Mouse (Mus musculus) kidney, adult 9 months (tissue): ENCODE data around the gene Hoxa7.

ENCODE experiments used
- DNase-seq: peaks from one replicate; pipeline ENCODE4 v3.0.0; 2022

The Hoxa7 gene

DNA sequence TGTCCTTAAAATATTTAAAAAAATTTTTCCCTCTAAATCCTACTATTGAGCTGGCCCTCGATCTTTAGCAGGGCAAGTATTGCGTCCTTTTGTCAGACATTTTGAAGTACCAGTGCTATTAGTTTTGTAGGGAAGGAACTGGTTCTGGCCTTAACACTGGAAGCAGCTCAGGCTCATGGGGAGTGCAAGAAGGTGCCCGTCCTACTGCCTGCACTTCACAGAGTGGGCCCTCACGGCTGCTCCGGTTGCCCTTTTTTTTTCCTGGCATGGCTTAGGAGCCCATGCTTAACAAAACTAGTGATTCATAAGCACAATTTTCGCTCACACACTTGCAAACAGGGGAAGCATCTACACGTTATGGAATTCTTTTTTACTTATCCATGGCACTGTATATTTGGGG lies 17.3 kb upstream of the Hoxa7 start:
- DNase-seq = peak; percentile 44

GRCm38 (mm10) chr6:52238155-52238545 lies 16.5 kb upstream of the Hoxa7 start:
- peak; percentile 41 for DNase-seq

DNA sequence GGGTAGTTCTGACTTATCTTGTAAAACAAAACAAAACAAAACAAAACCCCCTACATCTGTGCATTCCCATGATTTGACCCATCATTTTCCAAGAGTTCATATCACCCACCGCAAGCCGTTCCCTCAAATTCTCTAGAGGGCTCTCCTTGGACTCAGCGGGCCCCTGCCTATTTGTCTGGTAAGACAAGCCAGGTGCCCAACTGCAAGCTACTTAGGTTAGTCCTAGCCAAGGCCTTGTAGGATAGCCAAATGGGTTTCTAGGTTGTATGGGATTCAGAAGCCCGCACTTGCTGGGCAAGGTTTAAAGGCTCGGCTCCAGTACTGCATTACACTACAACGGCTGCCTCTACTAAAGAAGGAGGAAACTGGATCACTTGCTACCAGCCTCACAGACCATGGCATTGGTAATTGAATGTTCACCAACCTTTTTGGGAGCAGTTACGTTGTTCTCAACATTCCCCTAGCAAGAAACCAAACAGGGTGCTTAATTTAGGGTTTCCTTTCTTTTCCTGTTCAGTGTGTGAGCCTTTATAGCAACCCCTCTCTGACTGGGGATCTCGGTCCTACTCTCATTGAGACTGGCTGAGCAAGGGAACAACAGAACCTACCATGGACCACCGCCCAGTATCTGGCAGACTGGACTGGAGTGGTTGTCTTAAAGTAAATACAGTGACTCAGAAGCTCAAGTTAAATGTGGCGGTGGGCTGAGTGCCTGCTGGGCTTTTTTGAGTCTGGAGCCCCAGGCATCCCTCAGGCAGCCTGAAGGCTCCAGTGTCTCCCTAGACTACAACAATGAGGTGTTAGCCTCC lies 15.9 kb upstream of the Hoxa7 start:
- peak; percentile 30 for DNase-seq

DNA sequence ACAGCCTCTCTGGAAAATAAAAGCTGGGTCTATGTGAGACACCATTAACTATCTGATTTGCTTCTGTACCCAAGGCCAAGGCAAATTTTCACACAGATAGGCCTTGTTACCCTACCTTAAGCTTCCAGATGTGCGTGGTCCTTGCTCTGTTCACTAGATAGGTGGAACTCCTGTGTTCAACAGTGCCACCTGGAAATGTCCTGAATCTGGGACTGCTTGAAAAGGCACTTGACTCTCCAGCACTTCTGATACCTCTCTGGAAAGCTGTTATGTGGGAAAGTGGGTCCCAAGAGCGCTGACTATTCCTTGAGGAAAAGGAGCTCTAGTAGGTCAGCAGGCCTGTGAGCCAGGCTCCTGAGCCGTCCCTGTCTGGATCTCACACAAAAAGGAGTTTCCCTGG lies 15.2 kb upstream of the Hoxa7 start:
- DNase-seq = peak; percentile 27

DNA sequence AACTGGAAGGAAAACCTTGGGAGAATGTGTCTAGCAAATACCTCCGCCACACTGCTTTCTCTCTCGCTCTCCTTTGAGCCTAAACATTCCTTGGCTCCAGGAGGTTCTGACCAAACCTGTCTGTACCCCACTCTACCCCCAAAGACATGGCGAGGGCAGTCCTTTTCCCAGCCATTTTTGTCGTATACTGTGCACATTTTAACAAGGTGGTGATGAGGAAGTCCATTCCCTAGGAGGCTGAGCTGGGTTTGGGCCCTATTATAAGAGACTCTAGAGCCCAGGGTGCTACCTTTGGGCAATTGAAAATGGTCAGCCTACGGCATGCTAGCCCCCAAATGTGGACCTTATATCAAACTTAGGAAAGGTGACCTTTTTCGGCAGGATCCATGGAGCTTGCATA lies 14.2 kb upstream of the Hoxa7 start:
- DNase-seq = no peak

GRCm38 (mm10) chr6:52235267-52235666 lies 13.6 kb upstream of the Hoxa7 start:
- no peak for DNase-seq

DNA sequence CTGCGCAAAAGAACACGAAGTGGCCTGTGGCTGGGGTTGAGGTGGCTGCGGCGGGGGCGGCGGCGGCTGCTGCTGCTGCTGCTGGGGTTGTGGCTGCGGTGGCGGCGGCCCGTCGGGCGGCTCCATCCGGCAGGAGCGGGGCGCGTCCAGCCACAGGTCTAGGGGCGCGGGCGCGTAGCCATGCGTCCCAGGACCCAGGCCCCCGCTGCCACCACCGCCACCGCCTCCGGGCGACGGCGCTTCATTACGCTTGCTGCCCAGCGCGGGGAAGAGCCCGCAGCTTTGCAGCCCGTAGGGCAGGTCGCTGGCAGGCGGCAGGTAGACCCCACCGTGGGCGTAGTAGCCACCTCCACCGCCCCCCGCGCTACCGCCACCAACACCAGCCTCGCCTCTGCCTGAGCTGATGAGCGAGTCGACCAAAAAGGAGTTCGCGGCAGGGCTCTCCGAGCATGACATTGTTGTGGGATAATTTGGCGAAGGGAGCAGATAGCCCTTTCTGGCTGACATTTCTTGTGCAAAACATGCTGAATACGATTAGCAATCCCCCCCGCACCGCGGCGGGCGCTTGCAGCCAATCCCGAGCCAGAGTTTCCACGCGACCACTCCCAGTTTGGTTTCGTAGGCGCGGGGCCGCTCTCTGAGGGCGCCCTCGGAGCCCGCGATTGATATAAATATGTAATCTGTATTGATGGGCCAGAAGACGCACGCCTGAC lies 12.9 kb upstream of the Hoxa7 start:
- peak; percentile 81 for DNase-seq

GRCm38 (mm10) chr6:52233546-52234427 lies 12.1 kb upstream of the Hoxa7 start:
- peak; percentile 91 for DNase-seq

GRCm38 (mm10) chr6:52232984-52233545 lies 11.4 kb upstream of the Hoxa7 start:
- no peak for DNase-seq

GRCm38 (mm10) chr6:52232568-52232965 lies 10.9 kb upstream of the Hoxa7 start:
- DNase-seq = peak; percentile 78

- DNase-seq = peak; percentile 71
These were observed 10.4 kb upstream of the Hoxa7 start for GRCm38 (mm10) chr6:52231885-52232567.

DNA sequence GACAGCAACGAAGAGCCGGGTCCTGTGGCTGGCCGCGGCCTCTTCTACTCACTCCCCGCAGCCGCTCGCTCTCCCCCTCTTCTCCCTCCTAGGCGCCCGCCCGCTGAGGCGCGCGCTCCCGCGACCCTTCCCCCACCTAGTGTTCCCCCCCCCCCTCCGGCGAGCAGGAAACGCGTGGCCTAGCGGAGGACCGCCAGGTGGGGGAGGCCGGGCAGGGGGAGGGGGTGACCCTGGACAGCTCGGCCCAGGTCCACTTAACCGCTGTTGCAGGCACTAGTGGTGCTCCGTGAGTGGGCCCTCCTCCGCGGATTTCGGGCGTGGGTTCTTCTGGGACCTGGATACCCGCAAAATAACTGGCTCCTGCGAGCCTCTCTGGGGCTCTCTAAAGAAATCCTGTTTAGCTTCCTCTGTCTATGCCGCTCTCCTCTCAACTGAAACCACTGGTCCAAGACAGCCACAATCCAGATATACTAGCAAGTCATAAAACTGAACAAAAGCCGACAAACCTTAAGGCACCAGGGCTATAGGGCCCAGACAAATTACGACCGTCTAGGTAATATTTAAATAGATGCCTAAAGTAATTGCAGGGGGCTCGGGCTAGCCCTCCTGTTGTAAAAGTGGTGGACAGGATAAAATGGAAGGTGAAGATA lies 9.0 kb upstream of the Hoxa7 start, which contains the start of gene Hoxa9:
TSS of gene Hoxa9 (minus strand) at position 574 of the 650 bp plus-strand sequence.
- peak; percentile 68 for DNase-seq

DNA sequence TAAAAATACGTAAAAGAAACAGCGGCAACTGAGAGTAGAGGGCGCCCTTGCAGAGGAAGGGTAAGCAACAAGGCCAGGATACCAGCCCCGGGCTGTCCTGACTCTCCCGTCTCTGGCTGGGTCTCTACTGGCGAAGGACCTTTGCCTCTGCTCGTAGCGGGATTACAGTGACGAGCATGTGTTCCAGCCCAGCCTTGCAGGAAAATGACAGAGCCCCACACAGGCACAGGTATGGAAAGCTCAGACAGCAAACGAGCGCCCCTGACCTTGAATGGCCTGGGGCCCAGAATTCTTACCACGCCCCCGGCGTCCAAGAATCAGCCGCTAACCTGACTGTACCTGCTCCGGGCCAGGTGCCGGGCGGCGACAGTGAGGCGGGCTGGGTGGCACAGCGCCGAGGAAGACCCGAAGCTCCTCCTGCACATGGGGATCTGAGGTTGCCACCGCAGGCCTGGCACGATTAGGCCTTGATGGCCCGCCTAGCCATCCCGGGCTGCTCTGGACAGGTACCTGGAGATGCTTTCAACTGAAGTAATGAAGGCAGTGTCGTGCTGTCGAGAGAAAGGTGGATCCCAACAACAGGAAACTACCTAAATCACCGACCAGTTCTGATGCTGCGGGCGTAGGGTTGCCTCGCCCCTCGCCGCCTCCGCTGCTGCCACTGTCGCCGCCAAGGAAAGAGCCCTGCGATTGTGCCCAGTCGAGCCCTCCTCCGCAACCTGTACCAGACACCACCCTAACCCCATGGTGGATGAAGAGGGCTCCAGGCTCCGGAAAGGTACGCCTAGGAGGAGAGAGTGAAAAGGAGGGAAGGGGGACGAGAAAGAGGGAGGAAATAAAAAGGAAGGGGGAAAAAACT lies 8.1 kb upstream of the Hoxa7 start:
- DNase-seq = peak; percentile 90

DNA sequence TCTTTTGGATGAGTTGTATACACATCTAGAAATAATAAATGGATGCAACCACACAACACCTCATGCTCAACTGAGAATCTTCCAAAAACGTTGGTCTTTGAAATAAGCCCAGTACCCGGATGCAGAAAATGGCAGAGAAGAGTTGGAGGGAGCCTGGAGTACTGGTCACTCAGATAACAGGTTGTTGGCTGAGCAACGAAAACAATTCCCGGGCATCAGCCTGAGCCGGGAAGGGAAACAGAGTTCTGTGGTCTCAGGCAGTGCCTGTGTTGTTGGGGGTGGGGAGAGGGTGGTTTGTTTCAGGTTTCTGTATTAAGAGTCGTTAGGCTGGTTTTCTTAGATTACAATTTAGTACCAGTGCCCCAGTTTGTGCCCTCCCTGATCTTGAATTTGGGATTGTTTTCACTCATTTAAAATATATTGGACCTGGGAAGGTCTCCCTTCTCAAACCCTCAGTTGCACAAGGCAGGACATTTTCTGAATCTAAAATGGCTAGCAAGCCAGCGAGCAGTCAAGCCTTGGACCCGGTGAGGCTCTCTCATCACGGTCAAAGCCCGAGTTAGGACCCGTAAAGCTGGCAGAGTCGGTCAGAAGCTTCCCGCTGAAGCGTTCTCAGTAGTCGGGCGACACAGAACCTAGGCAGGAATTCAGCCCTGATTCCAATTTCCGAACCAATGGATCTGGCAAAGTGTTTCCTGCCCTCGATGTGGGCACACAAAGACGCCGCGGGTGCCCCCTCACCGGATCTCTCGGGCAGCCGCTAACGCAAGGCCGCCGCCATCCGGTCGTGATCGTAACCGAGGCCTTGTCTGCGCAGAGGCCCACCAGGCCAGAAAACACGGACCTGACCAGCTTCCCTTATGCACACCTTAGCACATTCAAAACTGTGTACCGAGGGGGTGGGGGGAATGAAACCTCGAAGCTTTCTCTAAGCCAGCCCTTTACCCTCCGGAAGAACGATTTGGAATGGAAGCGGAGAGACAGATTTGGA lies 7.1 kb upstream of the Hoxa7 start:
- peak; percentile 60 for DNase-seq

DNA sequence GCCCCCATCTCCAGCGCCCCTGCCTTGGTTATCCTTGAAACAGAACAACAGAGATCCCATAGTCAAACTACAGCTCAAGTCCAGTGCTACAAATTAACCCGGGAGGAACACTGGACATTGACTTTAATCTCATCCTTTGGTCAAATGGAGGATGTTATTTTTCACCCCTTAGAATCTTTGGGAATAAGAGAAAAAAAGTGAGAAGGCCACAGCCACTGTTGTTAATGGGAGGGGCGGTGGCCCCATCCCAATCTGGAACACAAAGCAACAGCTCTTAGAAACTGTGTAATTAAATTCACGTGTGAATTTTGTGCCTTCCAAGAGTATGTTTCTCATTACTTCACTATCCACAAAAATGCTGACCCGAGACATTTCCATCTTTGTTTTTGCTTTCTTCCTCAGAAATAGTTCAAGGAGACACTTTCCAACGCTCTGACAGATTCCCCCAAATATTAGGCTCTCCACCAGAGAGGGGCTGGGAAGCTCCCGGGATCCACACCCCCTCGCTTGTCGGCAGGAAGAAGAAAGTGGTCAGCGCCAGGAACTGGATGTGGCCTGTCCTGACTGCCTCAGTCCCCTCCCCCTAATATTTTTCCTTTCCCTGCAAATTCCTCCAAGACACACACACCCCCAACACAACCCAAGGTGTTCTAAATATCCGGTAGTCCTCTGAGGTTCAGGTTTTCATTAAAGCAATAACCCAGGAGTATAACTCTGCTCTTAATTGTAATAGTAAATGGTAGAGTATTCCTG lies 6.0 kb upstream of the Hoxa7 start:
- peak; percentile 67 for DNase-seq

- peak; percentile 40 for DNase-seq
These were observed 5.1 kb upstream of the Hoxa7 start for GRCm38 (mm10) chr6:52226569-52227257.

GRCm38 (mm10) chr6:52225612-52226568 lies 4.2 kb upstream of the Hoxa7 start:
- DNase-seq = peak; percentile 95
